Mouse (Mus musculus): Measurements from ENCODE around the gene Klf13.

Gene Klf13

DNA sequence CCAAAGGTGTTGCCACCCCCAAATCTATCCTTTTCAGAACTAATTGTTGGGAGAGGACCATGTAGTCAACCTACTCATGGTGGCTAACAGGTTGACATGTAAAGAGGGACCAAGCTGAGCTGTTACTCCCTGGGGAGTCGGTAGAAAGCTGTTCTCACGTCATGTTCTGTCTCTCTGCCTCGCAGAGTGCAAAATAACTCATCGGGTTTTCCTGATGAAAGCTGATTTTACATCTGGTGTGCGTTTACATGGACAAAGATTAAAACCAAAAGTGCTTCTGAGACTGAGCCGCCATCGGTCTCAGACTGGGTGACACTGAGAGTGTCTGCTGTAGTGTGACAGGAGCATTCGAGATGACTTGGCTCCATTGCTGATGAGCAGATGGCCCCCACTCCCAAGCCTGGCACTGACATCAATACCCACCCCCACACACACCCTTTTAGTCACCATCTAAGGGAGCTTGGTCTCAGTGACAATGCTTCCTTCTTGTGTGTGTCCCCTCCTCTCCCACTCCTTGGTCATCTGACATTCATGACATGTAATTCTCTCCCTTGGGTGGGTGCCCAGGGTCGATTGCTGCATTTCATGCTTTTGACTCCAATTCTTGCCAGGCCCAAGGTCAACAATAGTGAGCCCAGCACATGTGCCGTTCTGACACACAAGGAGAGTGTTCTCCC lies 12.4 kb upstream of the Klf13 start:
- no peak for DNase-seq (ENCODE audit: low read depth in 2 of 2, low spot score in 2 of 2)

DNA sequence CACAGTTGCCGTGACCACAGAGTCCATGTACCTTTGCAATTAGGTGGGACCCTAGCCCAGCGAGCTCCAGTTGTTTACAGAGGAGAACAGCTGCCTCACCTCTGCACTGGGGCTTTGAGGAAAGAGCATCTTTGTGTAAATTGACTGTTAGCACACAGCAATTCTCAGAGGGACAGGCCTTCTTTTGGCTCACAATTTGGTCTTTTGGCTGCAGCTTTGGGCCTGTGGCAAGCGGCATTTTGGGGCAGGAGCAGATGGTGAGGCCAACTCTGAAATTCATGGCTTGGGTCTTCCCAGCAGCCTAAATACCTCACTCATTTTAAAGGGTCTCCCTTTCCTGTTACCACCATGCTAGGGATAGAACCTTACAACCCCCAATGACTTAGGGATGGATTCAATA lies 10.5 kb upstream of the Klf13 start:
- no peak for DNase-seq (ENCODE audit: low read depth in 2 of 2, low spot score in 2 of 2)

DNA sequence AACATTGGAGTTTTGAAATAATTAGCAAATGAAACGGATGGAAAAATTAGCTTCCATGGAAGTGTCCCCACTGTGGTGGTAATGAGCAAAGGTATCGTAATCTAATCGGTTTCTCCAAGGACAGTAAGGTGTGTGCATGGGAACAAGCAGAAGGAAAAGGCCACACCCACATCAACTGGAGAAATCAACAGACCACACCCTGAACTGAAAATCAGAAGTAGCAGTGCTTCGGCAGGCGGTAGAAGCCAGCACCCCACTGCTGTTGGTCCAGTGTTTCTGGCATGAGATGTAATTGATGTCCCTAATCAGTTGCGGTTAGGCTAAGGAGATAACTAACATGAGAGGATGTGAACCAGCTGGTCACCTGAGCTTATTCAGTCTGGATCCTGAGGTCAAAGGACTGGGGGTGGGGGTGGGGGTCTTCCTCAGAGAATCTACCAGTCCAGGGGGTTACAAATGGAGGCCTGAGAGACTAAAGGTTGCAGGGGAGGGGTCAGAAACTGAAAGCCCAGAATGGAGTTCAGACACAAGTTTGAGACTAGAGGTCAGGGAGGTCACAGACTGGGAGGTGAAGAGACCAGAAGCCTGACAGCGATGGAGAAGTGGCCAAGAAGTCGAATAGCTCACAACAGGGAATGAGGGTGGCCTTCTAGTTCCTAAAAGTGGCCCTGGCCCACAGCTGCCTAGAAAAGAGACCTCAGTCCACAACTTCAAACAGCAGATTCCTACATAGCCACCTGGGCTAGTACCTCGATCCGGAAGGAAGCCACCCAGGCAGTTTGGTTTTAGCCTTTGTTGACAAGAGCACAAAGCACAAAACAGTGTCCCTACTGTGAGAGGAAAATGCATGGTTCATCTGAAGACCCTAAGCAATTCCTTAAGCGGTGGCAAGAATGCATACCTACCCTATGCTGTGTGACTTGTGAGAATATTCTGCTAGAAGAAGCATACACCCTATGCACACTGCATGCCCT lies 9.1 kb upstream of the Klf13 start:
- DNase-seq (ENCODE audit: low read depth in 2 of 2, low spot score in 2 of 2): no peak

DNA sequence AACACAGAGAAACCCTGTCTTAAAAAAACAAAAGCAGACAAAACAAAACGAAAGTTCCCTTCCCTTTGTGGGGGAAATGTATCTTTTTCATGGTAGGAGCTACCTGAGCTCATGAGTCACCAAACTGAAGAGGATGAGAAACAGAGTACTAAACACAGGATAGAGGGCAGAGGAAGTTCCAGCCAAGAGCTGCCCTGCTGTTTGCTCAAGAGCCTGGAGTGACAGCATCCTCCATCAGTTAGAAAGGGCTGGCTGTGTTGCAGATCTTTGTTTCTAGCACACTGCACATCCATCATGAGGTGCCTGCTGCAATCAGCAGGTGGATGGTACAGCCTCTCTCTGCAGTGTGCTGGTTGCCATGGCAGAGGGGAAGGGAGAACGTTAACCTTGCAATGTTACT lies 5.2 kb upstream of the Klf13 start:
- no peak for DNase-seq (ENCODE audit: low read depth in 2 of 2, low spot score in 2 of 2)

GRCm38 (mm10) chr7:63941501-63941900 lies 2.8 kb upstream of the Klf13 start:
- DNase-seq (ENCODE audit: low read depth in 2 of 2, low spot score in 2 of 2): no peak

GRCm38 (mm10) chr7:63941050-63941449 lies 2.3 kb upstream of the Klf13 start:
- no peak for DNase-seq (ENCODE audit: low read depth in 2 of 2, low spot score in 2 of 2)

GRCm38 (mm10) chr7:63940321-63940720 lies 1.6 kb upstream of the Klf13 start:
- no peak for DNase-seq (ENCODE audit: low read depth in 2 of 2, low spot score in 2 of 2)

- peak; percentile 77 to 84 for DNase-seq (ENCODE audit: low read depth in 2 of 2, low spot score in 2 of 2)
Observed at GRCm38 (mm10) chr7:63939397-63939951, 759 bp upstream of the Klf13 start.

DNA sequence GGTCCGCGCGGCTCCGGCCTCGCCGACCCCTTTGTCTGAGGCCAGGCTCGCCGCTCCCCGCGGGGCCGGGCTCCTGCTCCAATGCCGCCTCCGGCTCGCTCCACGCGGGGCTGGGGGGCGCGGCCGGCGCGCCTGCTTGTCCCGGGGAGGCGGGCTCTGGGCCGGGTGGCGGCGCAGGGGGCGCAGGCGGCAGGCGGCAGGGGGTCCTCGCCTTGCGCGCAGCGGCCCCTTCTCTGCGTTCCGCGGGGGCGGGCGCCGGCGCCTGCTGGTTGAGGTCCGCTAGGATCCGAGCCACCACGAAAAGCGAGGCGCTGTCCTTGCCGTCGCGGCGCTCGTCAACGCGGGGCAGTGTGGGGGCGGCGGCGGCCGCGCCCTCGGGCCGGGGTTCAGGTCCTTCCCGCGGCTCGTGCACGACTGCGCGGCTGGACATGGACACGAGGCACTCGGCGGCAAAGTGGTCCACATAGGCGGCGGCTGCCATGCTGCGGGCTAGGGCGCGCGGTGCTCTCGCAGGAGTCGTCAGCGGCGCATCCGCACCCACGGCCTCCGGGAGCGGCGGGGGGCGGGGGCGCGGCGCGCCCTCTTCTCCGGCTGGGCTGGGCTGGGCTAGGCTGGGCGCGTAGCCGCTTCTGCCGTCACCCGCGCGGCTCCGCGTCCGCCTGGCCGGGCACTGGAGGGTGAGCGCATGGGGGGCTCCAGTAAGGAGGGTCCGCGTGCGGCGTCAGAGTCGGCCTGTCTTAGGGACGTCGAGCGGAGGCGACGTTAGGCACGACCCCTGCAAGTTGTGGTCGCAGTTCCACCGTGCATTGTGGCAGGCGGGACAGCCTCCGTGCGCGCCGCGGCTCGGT lies 425 bp downstream of the Klf13 start:
- peak; percentile 63 to 67 for DNase-seq (ENCODE audit: low read depth in 2 of 2, low spot score in 2 of 2)

GRCm38 (mm10) chr7:63937236-63938065 lies 1.3 kb downstream of the Klf13 start:
- DNase-seq (ENCODE audit: low read depth in 2 of 2, low spot score in 2 of 2): peak; percentile 86 to 89

DNA sequence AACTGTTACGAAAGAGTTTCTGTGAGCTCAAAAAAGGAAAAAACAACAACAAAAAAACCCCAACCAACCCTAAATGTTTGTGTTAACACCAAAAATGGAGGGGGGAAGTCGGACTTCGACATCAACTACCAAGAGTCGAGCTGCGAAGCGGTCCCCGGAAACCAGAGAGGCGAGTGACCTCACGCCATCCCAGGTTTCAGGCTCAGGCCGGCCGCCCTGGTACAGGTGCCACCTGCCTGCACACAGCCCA lies 1.8 kb downstream of the Klf13 start:
- no peak for DNase-seq (ENCODE audit: low read depth in 2 of 2, low spot score in 2 of 2)

GRCm38 (mm10) chr7:63936188-63936985 lies 2.3 kb downstream of the Klf13 start:
- DNase-seq (ENCODE audit: low read depth in 2 of 2, low spot score in 2 of 2): peak; percentile 49 to 67

DNA sequence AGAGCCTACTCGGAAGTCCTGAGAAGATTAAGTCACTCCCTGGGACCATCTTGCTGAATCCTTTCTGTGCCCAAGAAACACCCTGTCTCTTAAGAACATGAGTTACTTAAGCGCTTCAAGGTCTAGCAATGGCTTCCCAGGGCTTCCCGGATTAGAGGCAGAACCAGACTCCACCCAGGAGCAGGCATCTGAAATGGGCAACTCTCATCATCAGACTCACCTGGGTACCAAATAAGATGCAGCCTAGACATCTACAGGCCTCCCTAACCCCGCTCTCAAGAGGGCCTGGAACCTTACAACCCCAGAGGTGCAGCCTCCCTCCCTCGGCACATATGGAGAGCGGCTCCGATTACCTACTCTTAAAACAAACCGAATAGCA lies 2.9 kb downstream of the Klf13 start:
- DNase-seq (ENCODE audit: low read depth in 2 of 2, low spot score in 2 of 2): peak in 1 of 2 experiments; percentile 28

- no peak for DNase-seq (ENCODE audit: low read depth in 2 of 2, low spot score in 2 of 2)
Observed at GRCm38 (mm10) chr7:63934530-63934929, 4.2 kb downstream of the Klf13 start.

DNA sequence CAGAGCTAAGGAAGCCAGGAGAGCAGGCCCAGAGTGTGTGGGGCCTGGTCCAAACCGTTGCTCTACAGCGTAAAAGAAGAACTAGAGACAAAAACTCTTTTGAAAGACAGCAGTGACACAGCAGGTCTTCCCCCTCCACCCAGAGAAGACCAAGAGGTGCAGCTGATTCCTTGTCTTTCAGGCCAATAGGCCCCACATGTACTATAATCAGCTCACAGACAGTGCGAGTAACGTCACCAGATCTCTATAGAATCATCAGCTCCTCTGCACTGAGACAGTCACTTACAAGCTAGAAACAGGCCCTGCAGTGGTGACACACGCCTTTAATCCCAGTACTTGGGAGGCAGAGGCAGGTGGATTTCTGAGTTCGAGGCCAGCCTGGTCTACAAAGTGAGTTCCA lies 4.8 kb downstream of the Klf13 start:
- no peak for DNase-seq (ENCODE audit: low read depth in 2 of 2, low spot score in 2 of 2)

GRCm38 (mm10) chr7:63932461-63932860 lies 6.3 kb downstream of the Klf13 start:
- no peak for DNase-seq (ENCODE audit: low read depth in 2 of 2, low spot score in 2 of 2)

GRCm38 (mm10) chr7:63930766-63931165 lies 7.9 kb downstream of the Klf13 start:
- no peak for DNase-seq (ENCODE audit: low read depth in 2 of 2, low spot score in 2 of 2)

- peak; percentile 51 to 69 for DNase-seq (ENCODE audit: low read depth in 2 of 2, low spot score in 2 of 2)
Observed at GRCm38 (mm10) chr7:63930132-63930531, 8.6 kb downstream of the Klf13 start.

- no peak for DNase-seq (ENCODE audit: low read depth in 2 of 2, low spot score in 2 of 2)
Observed at GRCm38 (mm10) chr7:63929080-63929479, 9.6 kb downstream of the Klf13 start.

DNA sequence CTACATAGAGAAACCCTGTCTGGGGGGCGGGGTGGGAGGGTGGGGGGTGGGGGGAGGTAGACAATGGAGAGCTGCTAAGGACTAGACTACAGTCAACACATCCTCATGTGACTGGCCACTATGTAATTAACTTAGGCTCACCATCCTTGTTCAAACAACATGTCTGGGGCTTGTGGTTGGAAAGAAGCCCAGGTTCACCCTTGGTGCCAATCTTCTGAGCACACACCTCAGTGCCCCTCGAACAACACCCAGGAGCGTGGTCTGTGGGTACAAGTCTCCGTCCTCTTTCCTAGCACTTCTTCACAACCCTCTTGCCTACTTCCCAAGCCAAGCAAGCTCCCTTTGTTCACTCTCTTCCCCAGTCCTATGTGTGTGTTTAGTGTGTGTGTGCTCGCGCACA lies 11.6 kb downstream of the Klf13 start:
- DNase-seq (ENCODE audit: low read depth in 2 of 2, low spot score in 2 of 2): no peak

Measured in CD8-positive naive resting alpha-beta T cell, adult 2 months (primary cell).